Mouse (Mus musculus): ENCODE data around the gene Cd4. TPM values are rescaled to one million over a fixed set of nuclear protein-coding genes. Genes with fewer than 3 reads are reported as not detected.
A peak's percentile ranks its signal among the peaks of the same experiment; 100 is the strongest.

Gene Cd4
- polyA plus RNA-seq, 1 experiment, result not detected

- Histone ChIP-seq H3K4me2 (ENCODE audit: low read depth) (peak within 1 kb of the TSS; percentile 70), H3ac (ENCODE audit: control insufficient read depth, insufficient read length) (no peak within 1 kb of the TSS), H3K27me3 (ENCODE audit: control insufficient read depth, insufficient read depth, insufficient read length) (peaks cover 31% of the 10 kb centered on the region), H3K4me3 (no peak within 1 kb of the TSS), H3K79me2 (ENCODE audit: control insufficient read depth, insufficient read depth) (no peaks in the 10 kb centered on the region), H3K36me3 (ENCODE audit: control insufficient read depth, insufficient read depth) (no peaks in the 10 kb centered on the region)
- TF ChIP-seq CEBPB (IDR thresholded peaks at IDR 0.05; ENCODE audit: insufficient read depth, poor library complexity, severe bottlenecking) (no peak), TCF12 (IDR thresholded peaks at IDR 0.05; ENCODE audit: insufficient read depth, poor library complexity, severe bottlenecking) (no peak), POLR2AphosphoS2 (IDR thresholded peaks at IDR 0.05; ENCODE audit: insufficient read length, low read depth) (no peak), MAX (IDR thresholded peaks at IDR 0.05; ENCODE audit: low read depth) (no peak), E2F4 (IDR thresholded peaks at IDR 0.05; ENCODE audit: insufficient read depth) (no peak), SRF (IDR thresholded peaks at IDR 0.05; ENCODE audit: control insufficient read depth, insufficient read length, low read depth) (no peak), MYOG (IDR thresholded peaks at IDR 0.05; ENCODE audit: control insufficient read depth in 1 of 3, insufficient read depth in 1 of 3, insufficient read length in 2 of 3, low read depth in 2 of 3) (no peak), MYOD1 (IDR thresholded peaks at IDR 0.05; ENCODE audit: control insufficient read depth in 1 of 3, insufficient read length in 2 of 3, low read depth in 2 of 3) (no peak), POLR2A (IDR thresholded peaks at IDR 0.05; ENCODE audit: insufficient read length, low read depth) (no peak), USF1 (IDR thresholded peaks at IDR 0.05; ENCODE audit: low read depth) (no peak), REST (IDR thresholded peaks at IDR 0.05; ENCODE audit: insufficient read depth, insufficient read length) (no peak), TCF3 (IDR thresholded peaks at IDR 0.05; ENCODE audit: insufficient read length, low read depth) (no peak)
Observed at GRCm38 (mm10) chr6:124856916-124857839, 30.8 kb downstream of the Cd4 start, which contains the start of gene P3h3. Gene P3h3 (minus strand): TSS chr6:124857752.

- Histone ChIP-seq H3ac (ENCODE audit: control insufficient read depth, insufficient read length) (no peak overlapping the region), H3K27me3 (ENCODE audit: control insufficient read depth, insufficient read depth, insufficient read length) (peaks cover 22% of the 10 kb centered on the region), H3K4me3 (no peak overlapping the region), H3K79me2 (ENCODE audit: control insufficient read depth, insufficient read depth) (no peaks in the 10 kb centered on the region), H3K4me2 (ENCODE audit: low read depth) (peak overlapping the region; percentile 70), H3K36me3 (ENCODE audit: control insufficient read depth, insufficient read depth) (no peaks in the 10 kb centered on the region)
- TF ChIP-seq REST (IDR thresholded peaks at IDR 0.05; ENCODE audit: insufficient read depth, insufficient read length) (no peak), MYOG (IDR thresholded peaks at IDR 0.05; ENCODE audit: control insufficient read depth in 1 of 3, insufficient read depth in 1 of 3, insufficient read length in 2 of 3, low read depth in 2 of 3) (no peak), TCF12 (IDR thresholded peaks at IDR 0.05; ENCODE audit: insufficient read depth, poor library complexity, severe bottlenecking) (no peak), SRF (IDR thresholded peaks at IDR 0.05; ENCODE audit: control insufficient read depth, insufficient read length, low read depth) (no peak), TCF3 (IDR thresholded peaks at IDR 0.05; ENCODE audit: insufficient read length, low read depth) (no peak), MAX (IDR thresholded peaks at IDR 0.05; ENCODE audit: low read depth) (no peak), CEBPB (IDR thresholded peaks at IDR 0.05; ENCODE audit: insufficient read depth, poor library complexity, severe bottlenecking) (no peak), E2F4 (IDR thresholded peaks at IDR 0.05; ENCODE audit: insufficient read depth) (no peak)
Observed at GRCm38 (mm10) chr6:124856321-124856720, 31.7 kb downstream of the Cd4 start.

GRCm38 (mm10) chr6:124854647-124855046 lies 33.4 kb downstream of the Cd4 start:
- Histone ChIP-seq H3K79me2 (ENCODE audit: control insufficient read depth, insufficient read depth) (no peaks in the 10 kb centered on the region), H3K36me3 (ENCODE audit: control insufficient read depth, insufficient read depth) (no peaks in the 10 kb centered on the region)

GRCm38 (mm10) chr6:124850535-124850934 lies 37.5 kb downstream of the Cd4 start:
- no peak for TF ChIP-seq TCF3 (IDR thresholded peaks at IDR 0.05; ENCODE audit: insufficient read length, low read depth)
- no peak for TF ChIP-seq USF1 (IDR thresholded peaks at IDR 0.05; ENCODE audit: low read depth)
- TF ChIP-seq POLR2AphosphoS2 (IDR thresholded peaks at IDR 0.05; ENCODE audit: insufficient read length, low read depth), result no peak
- TF ChIP-seq MYOG (IDR thresholded peaks at IDR 0.05; ENCODE audit: control insufficient read depth in 1 of 3, insufficient read depth in 1 of 3, insufficient read length in 2 of 3, low read depth in 2 of 3), result no peak
- no peak for TF ChIP-seq TCF12 (IDR thresholded peaks at IDR 0.05; ENCODE audit: insufficient read depth, poor library complexity, severe bottlenecking)
- no peak for TF ChIP-seq CEBPB (IDR thresholded peaks at IDR 0.05; ENCODE audit: insufficient read depth, poor library complexity, severe bottlenecking)
- no peak for TF ChIP-seq MAX (IDR thresholded peaks at IDR 0.05; ENCODE audit: low read depth)
- no peak for TF ChIP-seq MYOD1 (IDR thresholded peaks at IDR 0.05; ENCODE audit: control insufficient read depth in 1 of 3, insufficient read length in 2 of 3, low read depth in 2 of 3)
- TF ChIP-seq POLR2A (IDR thresholded peaks at IDR 0.05; ENCODE audit: insufficient read length, low read depth), result no peak
- TF ChIP-seq REST (IDR thresholded peaks at IDR 0.05; ENCODE audit: insufficient read depth, insufficient read length), result no peak
- no peak for TF ChIP-seq SRF (IDR thresholded peaks at IDR 0.05; ENCODE audit: control insufficient read depth, insufficient read length, low read depth)
- TF ChIP-seq E2F4 (IDR thresholded peaks at IDR 0.05; ENCODE audit: insufficient read depth), result no peak
- no peak overlapping the region for H3K4me3 ChIP-seq
- no peaks in the 10 kb centered on the region for H3K79me2 ChIP-seq (ENCODE audit: control insufficient read depth, insufficient read depth)
- no peak overlapping the region for H3ac ChIP-seq (ENCODE audit: control insufficient read depth, insufficient read length)
- H3K4me2 ChIP-seq (ENCODE audit: low read depth), result no peak overlapping the region
- no peaks in the 10 kb centered on the region for H3K27me3 ChIP-seq (ENCODE audit: control insufficient read depth, insufficient read depth, insufficient read length)
- H3K36me3 ChIP-seq (ENCODE audit: control insufficient read depth, insufficient read depth), result no peaks in the 10 kb centered on the region

More at GRCm38 (mm10) chr6:124854647-124855046, 33.4 kb downstream of the Cd4 start:
- Histone ChIP-seq H3K4me2 (ENCODE audit: low read depth) (no peak overlapping the region), H3ac (ENCODE audit: control insufficient read depth, insufficient read length) (no peak overlapping the region), H3K4me3 (no peak overlapping the region), H3K27me3 (ENCODE audit: control insufficient read depth, insufficient read depth, insufficient read length) (peaks cover 17% of the 10 kb centered on the region)
- TF ChIP-seq POLR2A (IDR thresholded peaks at IDR 0.05; ENCODE audit: insufficient read length, low read depth) (no peak), E2F4 (IDR thresholded peaks at IDR 0.05; ENCODE audit: insufficient read depth) (no peak), CEBPB (IDR thresholded peaks at IDR 0.05; ENCODE audit: insufficient read depth, poor library complexity, severe bottlenecking) (no peak), USF1 (IDR thresholded peaks at IDR 0.05; ENCODE audit: low read depth) (no peak), TCF12 (IDR thresholded peaks at IDR 0.05; ENCODE audit: insufficient read depth, poor library complexity, severe bottlenecking) (no peak), POLR2AphosphoS2 (IDR thresholded peaks at IDR 0.05; ENCODE audit: insufficient read length, low read depth) (no peak), REST (IDR thresholded peaks at IDR 0.05; ENCODE audit: insufficient read depth, insufficient read length) (no peak), SRF (IDR thresholded peaks at IDR 0.05; ENCODE audit: control insufficient read depth, insufficient read length, low read depth) (no peak)

Measured in myocyte (in vitro differentiated cells).